Mouse (Mus musculus) neural tube, embryonic 11.5 days (tissue): ENCODE results near the gene Aunip. TPM values are rescaled to one million over a fixed set of nuclear protein-coding genes. Genes with fewer than 3 reads are reported as not detected.

ENCODE experiments used
- ATAC-seq: fragments of 200-750 bp; cut with Nextera tagmentation; 2 replicates; pipeline ENCODE4 v1.8.0; 2017; ENCODE audit warnings: moderate number of reproducible peaks, mild to moderate bottlenecking, moderate TSS enrichment, moderate library complexity; ENCODE audit not compliant: insufficient read depth, low FRiP score, low TSS enrichment
- DNase-seq: peaks from one replicate; pipeline ENCODE4 v3.0.0-alpha.2; 2015; ENCODE audit warnings: low spot score
- H3K27ac ChIP-seq: fragments of 300-500 bp; sonication (generic); 2 replicates; pipeline ENCODE4 v1.5.1; 2014; ENCODE audit warnings: low read depth, mild to moderate bottlenecking, low read length
- H3K27me3 ChIP-seq: fragments of 300-500 bp; sonication (generic); 2 replicates; pipeline ENCODE4 v1.6.1; 2014; ENCODE audit warnings: mild to moderate bottlenecking, low read length, mixed read lengths; ENCODE audit not compliant: control insufficient read depth, insufficient read depth
- H3K36me3 ChIP-seq: fragments of 300-500 bp; sonication (generic); 2 replicates; pipeline ENCODE4 v1.6.1; 2014; ENCODE audit warnings: mild to moderate bottlenecking, low read length, moderate library complexity, mixed read lengths; ENCODE audit not compliant: control insufficient read depth, insufficient read depth
- H3K4me1 ChIP-seq: fragments of 300-500 bp; sonication (generic); 2 replicates; pipeline ENCODE4 v1.6.1; 2014; ENCODE audit warnings: low read length, mixed read lengths; ENCODE audit not compliant: control insufficient read depth, insufficient read depth
- H3K4me2 ChIP-seq: fragments of 300-500 bp; sonication (generic); 2 replicates; pipeline ENCODE4 v1.6.1; 2014; ENCODE audit warnings: low read depth, mild to moderate bottlenecking, moderate library complexity
- H3K4me3 ChIP-seq: fragments of 300-500 bp; sonication (generic); 2 replicates; pipeline ENCODE4 v1.5.1; 2014; ENCODE audit warnings: low read depth, low read length
- H3K9ac ChIP-seq: fragments of 300-500 bp; sonication (generic); 2 replicates; pipeline ENCODE4 v1.6.1; 2014; ENCODE audit warnings: mild to moderate bottlenecking, low read length
- H3K9me3 ChIP-seq: fragments of 300-500 bp; sonication (generic); 2 replicates; pipeline ENCODE4 v1.6.1; 2016; ENCODE audit warnings: low read length; ENCODE audit not compliant: control insufficient read depth
- WGBS: fragments of 180-500 bp; shearing (Covaris S2); extraction: QIAGEN DNeasy Blood & Tissue Kit; methylation state at CpG from one replicate; pipeline ENCODE4 v1.1.7; 2014; 5-methylcytosine and 5-hydroxymethylcytosine counted together
- polyA plus RNA-seq: library from polyadenylated mRNA; unstranded; fragments of >200 nt; fragmentation: Nextera tagmentation; extraction: Ambion mirVana; gene quantifications from 2 replicates; pipeline ENCODE4 v1.2.1, GENCODE M21; 2014

Gene Aunip
- polyA plus RNA-seq, 1 experiment from 2014 or later = 8.1 TPM

GRCm38 (mm10) chr4:134514309-134514930 is 3.6 kb downstream of the Aunip start:
- Histone ChIP-seq H3K27ac (no peak overlapping the region), H3K36me3 (no peaks in the 10 kb centered on the region), H3K27me3 (no peaks in the 10 kb centered on the region), H3K4me2 (no peak overlapping the region), H3K9me3 (no peaks in the 10 kb centered on the region), H3K4me3 (no peak overlapping the region), H3K9ac (no peak overlapping the region), H3K4me1 (peaks cover 10% of the 10 kb centered on the region)
- no peak for DNase-seq
- ATAC-seq = no peak
- 96% methylated on average over 11 of the region's 11 CpGs for WGBS

GRCm38 (mm10) chr4:134515614-134516013 is 4.8 kb downstream of the Aunip start:
- Histone ChIP-seq H3K9me3 (no peaks in the 10 kb centered on the region), H3K27ac (no peak overlapping the region), H3K27me3 (no peaks in the 10 kb centered on the region), H3K36me3 (peaks cover 2% of the 10 kb centered on the region), H3K4me3 (no peak overlapping the region), H3K9ac (no peak overlapping the region), H3K4me1 (peaks cover 10% of the 10 kb centered on the region), H3K4me2 (no peak overlapping the region)
- WGBS = 85% methylated on average over 7 of the region's 7 CpGs
- no peak for ATAC-seq
- no peak for DNase-seq

GRCm38 (mm10) chr4:134516981-134517380 is 6.2 kb downstream of the Aunip start:
- H3K27me3 ChIP-seq = no peaks in the 10 kb centered on the region
- H3K4me3 ChIP-seq = no peak overlapping the region
- H3K4me2 ChIP-seq = no peak overlapping the region
- ATAC-seq (no peak), DNase-seq (no peak)
- H3K27ac ChIP-seq = no peak overlapping the region
- peaks cover 6% of the 10 kb centered on the region; the same call in 1 of the 2 replicates for H3K4me1 ChIP-seq
- no peak overlapping the region for H3K9ac ChIP-seq
- WGBS = 90% methylated on average over 8 of the region's 8 CpGs
- H3K36me3 ChIP-seq = peaks cover 2% of the 10 kb centered on the region
- H3K9me3 ChIP-seq = no peaks in the 10 kb centered on the region

- 91% methylated on average over 10 of the region's 10 CpGs for WGBS
- H3K4me2 ChIP-seq = no peak overlapping the region
- H3K27me3 ChIP-seq = no peaks in the 10 kb centered on the region
- no peaks in the 10 kb centered on the region for H3K9me3 ChIP-seq
- H3K4me1 ChIP-seq = peaks cover 1% of the 10 kb centered on the region; the same call in 1 of the 2 replicates
- ATAC-seq (no peak), DNase-seq (no peak)
- no peak overlapping the region for H3K4me3 ChIP-seq
- H3K36me3 ChIP-seq = peaks cover 2% of the 10 kb centered on the region
- H3K9ac ChIP-seq = no peak overlapping the region
- H3K27ac ChIP-seq = no peak overlapping the region
Observed at GRCm38 (mm10) chr4:134517719-134518118, 6.9 kb downstream of the Aunip start.

- H3K4me1 ChIP-seq = no peaks in the 10 kb centered on the region
- 89% methylated on average over 4 of the region's 4 CpGs for WGBS
Observed at GRCm38 (mm10) chr4:134518541-134518940, 7.7 kb downstream of the Aunip start.

GRCm38 (mm10) chr4:134519281-134519680 is 8.5 kb downstream of the Aunip start:
- no peaks in the 10 kb centered on the region for H3K9me3 ChIP-seq
- no peak for ATAC-seq
- H3K36me3 ChIP-seq = peaks cover 7% of the 10 kb centered on the region

More at GRCm38 (mm10) chr4:134518541-134518940, 7.7 kb downstream of the Aunip start:
- no peak for DNase-seq
- H3K4me3 ChIP-seq = no peak overlapping the region
- H3K36me3 ChIP-seq = peaks cover 5% of the 10 kb centered on the region
- no peaks in the 10 kb centered on the region for H3K27me3 ChIP-seq
- H3K9ac ChIP-seq = no peak overlapping the region
- H3K27ac ChIP-seq = no peak overlapping the region
- no peak for ATAC-seq
- H3K4me2 ChIP-seq = no peak overlapping the region
- no peaks in the 10 kb centered on the region for H3K9me3 ChIP-seq

GRCm38 (mm10) chr4:134523447-134523846 is 12.6 kb downstream of the Aunip start:
- DNase-seq (no peak), ATAC-seq (no peak)
- no peak overlapping the region for H3K9ac ChIP-seq
- H3K27me3 ChIP-seq = no peaks in the 10 kb centered on the region
- no peak overlapping the region for H3K4me2 ChIP-seq
- H3K9me3 ChIP-seq = no peaks in the 10 kb centered on the region
- WGBS = 89% methylated on average over 4 of the region's 4 CpGs
- no peak overlapping the region for H3K4me3 ChIP-seq
- no peak overlapping the region for H3K27ac ChIP-seq
- H3K36me3 ChIP-seq = peaks cover 11% of the 10 kb centered on the region
- no peaks in the 10 kb centered on the region for H3K4me1 ChIP-seq

More at GRCm38 (mm10) chr4:134519281-134519680, 8.5 kb downstream of the Aunip start:
- Histone ChIP-seq H3K9ac (no peak overlapping the region), H3K27me3 (no peaks in the 10 kb centered on the region), H3K4me1 (no peaks in the 10 kb centered on the region), H3K4me3 (no peak overlapping the region), H3K27ac (no peak overlapping the region), H3K4me2 (no peak overlapping the region)
- DNase-seq = no peak

GRCm38 (mm10) chr4:134525806-134526205 is 15.0 kb downstream of the Aunip start:
- H3K9me3 ChIP-seq = no peaks in the 10 kb centered on the region
- H3K4me1 ChIP-seq = no peaks in the 10 kb centered on the region
- no peak for ATAC-seq
- no peak overlapping the region for H3K4me3 ChIP-seq
- H3K27ac ChIP-seq = no peak overlapping the region
- no peak overlapping the region for H3K9ac ChIP-seq
- no peak overlapping the region for H3K4me2 ChIP-seq
- H3K36me3 ChIP-seq = peaks cover 18% of the 10 kb centered on the region
- DNase-seq = no peak
- WGBS = 79% methylated on average over 5 of the region's 5 CpGs
- no peaks in the 10 kb centered on the region for H3K27me3 ChIP-seq

GRCm38 (mm10) chr4:134526220-134526619 is 15.4 kb downstream of the Aunip start:
- Histone ChIP-seq H3K4me2 (no peak overlapping the region), H3K4me1 (no peaks in the 10 kb centered on the region), H3K9ac (no peak overlapping the region), H3K36me3 (peaks cover 18% of the 10 kb centered on the region), H3K27ac (no peak overlapping the region), H3K27me3 (no peaks in the 10 kb centered on the region), H3K4me3 (no peak overlapping the region), H3K9me3 (no peaks in the 10 kb centered on the region)
- ATAC-seq = no peak
- DNase-seq = no peak
- 89% methylated on average over 5 of the region's 5 CpGs for WGBS
